Mouse (Mus musculus): ENCODE data around the gene Nqo2.
A peak's percentile ranks its signal among the peaks of the same experiment; 100 is the strongest.
"Not testable (repeated sequence)": the region's sequence is repeated elsewhere in the genome, so short reads cannot be mapped to it uniquely, and the experiment has no call there.

The Nqo2 gene

DNA sequence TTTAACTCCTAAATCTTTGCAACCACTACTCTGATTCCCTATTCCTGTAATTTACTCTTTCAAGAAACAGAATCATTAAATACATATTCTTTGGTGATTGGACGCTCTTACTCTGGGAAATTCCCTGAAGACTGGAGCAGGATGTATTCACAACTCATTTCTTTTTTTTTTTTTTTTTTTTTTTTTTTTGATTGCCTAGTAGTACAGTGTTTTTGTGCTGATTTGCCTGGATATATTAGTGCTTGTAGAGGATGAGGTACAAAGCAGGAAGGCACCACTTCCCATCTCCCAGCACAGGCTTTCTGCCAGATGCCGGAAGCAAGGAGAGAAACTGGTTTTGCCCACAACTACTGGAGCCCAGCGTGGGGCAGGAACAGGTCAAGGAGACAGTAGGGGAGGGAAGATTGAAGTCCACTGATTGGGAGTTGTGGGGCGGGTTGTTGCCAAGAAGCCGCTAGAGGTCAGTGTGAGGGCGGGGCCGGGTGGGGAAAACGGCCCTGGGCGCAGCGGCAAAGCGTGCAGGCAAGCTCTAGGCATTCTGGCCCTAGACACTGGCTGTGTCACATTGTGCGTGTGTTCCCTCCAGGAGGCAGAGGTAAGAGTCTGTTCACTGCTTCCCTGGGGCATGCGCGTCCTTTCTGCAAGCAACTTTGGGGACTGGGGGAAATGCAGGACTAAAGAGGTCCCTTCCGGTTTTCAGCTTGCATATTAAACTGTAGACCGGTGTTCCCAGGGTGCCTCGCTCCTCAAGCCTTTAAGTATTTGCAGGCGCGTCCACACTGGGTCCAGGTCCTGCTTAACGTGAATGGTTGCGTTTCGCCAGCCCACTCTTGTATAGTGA lies at the start of gene Nqo2:
Gene Nqo2, plus strand, starts transcription at position 482 of the 841 bp plus-strand sequence.
- DNase-seq (ENCODE audit: extremely low spot score, low read depth, low spot score) = peak; percentile 54

DNA sequence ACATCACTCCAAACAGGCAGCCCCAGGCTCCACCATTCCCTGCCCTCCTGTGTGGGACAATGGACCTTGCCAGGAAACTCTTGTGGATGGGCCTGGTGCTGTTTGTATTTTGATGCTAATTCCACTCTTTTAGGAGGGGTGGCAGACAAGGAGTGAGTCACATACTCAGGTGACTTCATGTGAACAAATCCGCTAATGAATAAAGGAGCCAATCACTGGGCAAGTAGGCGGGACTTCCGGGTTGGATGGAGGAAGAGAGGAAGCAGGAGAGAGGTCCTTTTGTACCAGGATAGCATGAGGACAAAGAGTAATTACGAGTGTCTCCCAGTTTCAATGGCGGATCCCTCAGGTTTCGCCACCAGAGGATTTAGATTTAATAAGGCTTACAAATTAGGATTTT lies 43.4 kb upstream of the Nqo2 start:
- no peak for DNase-seq (ENCODE audit: extremely low spot score, low read depth, low spot score)

GRCm38 (mm10) chr13:33921699-33922098 lies 42.8 kb upstream of the Nqo2 start:
- no peak for DNase-seq (ENCODE audit: extremely low spot score, low read depth, low spot score)

- DNase-seq (ENCODE audit: extremely low spot score, low read depth, low spot score) = no peak
Observed at GRCm38 (mm10) chr13:33930281-33930680, 34.2 kb upstream of the Nqo2 start.

GRCm38 (mm10) chr13:33930912-33931311 lies 33.6 kb upstream of the Nqo2 start:
- no peak for DNase-seq (ENCODE audit: extremely low spot score, low read depth, low spot score)

GRCm38 (mm10) chr13:33934743-33935142 lies 29.7 kb upstream of the Nqo2 start:
- DNase-seq (ENCODE audit: extremely low spot score, low read depth, low spot score) = no peak

GRCm38 (mm10) chr13:33935465-33936181 lies 28.9 kb upstream of the Nqo2 start:
- DNase-seq (ENCODE audit: extremely low spot score, low read depth, low spot score) = no peak

DNA sequence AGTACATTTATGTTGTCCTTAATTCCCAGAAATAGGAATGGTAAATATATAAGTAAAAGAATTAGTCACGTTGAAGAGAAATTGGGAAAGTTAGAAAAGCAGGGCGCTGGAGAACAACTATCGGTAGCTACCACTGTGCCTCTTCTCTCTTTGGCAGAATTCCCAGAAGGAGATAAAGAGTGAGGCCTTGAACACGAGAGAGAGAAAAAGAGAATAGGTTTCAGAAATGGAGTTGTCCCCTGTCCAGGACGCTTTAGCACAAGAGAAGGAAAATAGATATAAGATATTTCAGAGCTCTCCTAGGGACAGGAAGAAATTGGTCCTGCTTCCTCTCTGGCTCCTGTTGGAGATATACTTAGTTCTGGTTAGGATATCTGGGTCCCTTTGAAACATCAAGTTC lies 27.3 kb upstream of the Nqo2 start:
- no peak for DNase-seq (ENCODE audit: extremely low spot score, low read depth, low spot score)

GRCm38 (mm10) chr13:33937587-33937986 lies 26.9 kb upstream of the Nqo2 start:
- not testable (repeated sequence) for DNase-seq (ENCODE audit: extremely low spot score, low read depth, low spot score)

DNA sequence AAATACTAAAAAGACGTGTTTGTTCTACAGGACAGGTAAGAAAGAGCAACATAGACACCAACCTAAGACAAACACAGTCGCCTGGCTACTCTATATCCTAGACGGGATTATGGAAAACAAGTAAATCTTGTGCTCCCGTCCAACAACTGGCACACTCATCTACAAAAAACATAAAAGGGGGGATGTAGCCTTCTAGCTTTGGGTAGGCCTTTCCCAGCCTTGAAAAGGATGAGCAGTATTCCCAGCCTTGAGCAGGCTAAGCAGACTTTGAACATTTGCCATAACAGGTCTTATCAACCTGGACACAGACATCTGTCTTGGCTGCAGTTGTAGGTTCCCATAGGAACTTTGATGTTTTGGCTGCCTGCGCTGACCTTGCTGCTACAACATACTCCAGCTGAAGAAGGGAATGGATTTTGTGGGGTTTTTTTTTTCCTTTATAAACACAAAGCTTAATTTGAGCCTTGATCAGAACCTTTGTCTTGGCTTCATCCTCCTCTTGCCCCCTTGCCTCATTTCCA lies 23.1 kb upstream of the Nqo2 start:
- no peak for DNase-seq (ENCODE audit: extremely low spot score, low read depth, low spot score)

GRCm38 (mm10) chr13:33942212-33942779 lies 22.2 kb upstream of the Nqo2 start:
- DNase-seq (ENCODE audit: extremely low spot score, low read depth, low spot score) = no peak

DNA sequence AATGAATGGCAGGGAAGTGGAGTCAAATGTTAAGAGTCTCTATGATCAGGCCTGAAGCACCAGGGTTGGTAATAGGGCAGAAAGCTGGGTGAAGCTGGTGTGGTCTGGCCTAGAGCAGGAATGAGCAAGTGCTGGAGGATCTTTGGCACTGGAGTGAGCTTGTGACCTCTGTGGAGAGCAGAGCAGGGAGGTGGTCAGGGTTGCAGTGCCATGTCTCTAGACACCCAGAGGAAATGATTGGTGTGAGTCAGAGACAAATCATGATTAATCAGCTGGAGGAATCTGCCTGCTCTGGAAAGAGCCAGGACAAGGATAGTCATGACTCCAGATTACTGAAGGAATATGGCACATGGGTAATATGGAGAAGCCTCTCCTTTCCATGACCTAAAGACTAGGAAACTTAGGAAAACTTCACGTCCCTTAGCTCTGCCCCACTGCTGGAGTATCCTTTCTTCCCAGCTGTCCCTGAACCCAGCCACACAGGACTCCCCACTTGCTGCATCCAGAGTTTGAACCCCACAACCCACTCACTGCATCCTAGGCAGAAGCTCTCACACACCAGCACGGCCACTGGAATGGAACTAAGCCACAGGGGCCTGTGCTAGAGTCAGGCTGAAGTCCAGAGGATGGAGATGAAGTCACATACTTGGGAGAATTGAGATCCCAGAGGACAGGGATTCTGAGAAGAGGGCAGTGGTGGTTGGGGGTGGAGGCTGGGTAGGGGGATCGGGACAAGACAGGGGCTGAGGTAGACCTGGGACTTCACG lies 13.0 kb upstream of the Nqo2 start:
- no peak for DNase-seq (ENCODE audit: extremely low spot score, low read depth, low spot score)

- DNase-seq (ENCODE audit: extremely low spot score, low read depth, low spot score) = no peak
Observed at GRCm38 (mm10) chr13:33952075-33952449, 12.4 kb upstream of the Nqo2 start.

DNA sequence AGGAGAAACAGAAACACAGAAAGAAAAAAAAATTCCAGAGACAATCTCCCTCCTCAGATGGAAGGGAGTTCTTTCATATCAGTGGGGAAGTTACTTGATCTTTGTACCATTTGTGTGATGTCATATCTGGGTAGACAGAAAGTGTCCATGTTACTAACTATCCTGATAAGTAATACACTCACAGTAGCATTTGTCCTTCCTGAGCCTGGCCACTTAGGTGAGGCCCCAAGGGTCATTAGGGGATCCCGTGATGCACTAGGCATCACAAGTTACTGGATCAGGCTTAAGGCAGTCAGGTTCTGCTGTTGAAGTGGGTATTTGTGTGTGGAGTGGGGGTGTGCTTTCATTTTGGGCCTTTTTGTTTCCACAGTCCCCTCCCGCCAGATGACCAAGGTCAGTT lies 11.5 kb upstream of the Nqo2 start:
- no peak for DNase-seq (ENCODE audit: extremely low spot score, low read depth, low spot score)

- peak; percentile 37 for DNase-seq (ENCODE audit: extremely low spot score, low read depth, low spot score)
Observed at GRCm38 (mm10) chr13:33956571-33957421, 7.7 kb upstream of the Nqo2 start.

- no peak for DNase-seq (ENCODE audit: extremely low spot score, low read depth, low spot score)
Observed at GRCm38 (mm10) chr13:33959771-33960170, 4.7 kb upstream of the Nqo2 start.

DNA sequence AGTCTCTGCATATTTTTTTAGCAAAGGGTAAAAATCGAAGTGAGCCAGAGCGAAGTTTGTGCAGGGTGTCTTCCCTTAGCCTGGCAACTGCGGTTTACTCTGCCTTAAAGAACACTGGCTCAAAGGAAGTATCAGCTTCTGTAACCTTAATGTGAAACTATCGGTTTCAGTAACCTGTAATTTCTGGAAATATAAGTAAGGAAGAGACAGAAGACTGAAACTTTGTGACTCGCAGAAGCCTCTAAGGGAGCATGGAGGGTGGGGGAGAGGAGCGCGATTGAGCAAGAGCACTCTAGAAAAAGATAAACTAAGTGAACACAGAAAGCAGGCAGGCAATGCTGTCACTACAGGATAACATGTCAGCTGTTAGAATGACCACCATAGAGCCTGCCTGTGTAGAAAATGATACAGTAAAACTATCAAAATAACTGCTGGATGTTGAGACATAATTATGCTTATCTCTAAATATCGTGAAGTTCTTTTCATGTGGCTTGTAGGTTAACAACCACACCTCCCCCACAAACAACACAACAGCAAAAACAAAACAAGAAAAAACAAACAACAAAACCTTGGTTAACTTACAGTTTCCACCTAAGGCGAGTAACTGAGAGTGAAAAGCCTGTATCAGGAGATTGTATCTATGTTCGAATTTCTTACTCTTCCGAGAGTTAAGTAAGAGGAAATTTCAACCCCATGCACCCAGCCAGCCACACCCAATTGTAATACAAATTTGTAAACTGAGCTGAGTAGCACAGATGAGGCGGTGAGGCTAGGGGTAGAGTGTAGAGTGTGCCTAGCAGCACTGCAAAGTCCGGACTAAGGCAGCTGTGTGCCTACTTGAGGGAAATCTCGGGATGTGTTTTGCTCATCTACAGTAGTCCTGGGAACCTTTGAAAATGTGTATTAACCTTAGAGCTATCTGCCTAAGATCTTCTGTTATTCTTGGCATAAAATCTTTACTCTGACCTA lies 853 bp downstream of the Nqo2 start:
- peak; percentile 18 for DNase-seq (ENCODE audit: extremely low spot score, low read depth, low spot score)

DNA sequence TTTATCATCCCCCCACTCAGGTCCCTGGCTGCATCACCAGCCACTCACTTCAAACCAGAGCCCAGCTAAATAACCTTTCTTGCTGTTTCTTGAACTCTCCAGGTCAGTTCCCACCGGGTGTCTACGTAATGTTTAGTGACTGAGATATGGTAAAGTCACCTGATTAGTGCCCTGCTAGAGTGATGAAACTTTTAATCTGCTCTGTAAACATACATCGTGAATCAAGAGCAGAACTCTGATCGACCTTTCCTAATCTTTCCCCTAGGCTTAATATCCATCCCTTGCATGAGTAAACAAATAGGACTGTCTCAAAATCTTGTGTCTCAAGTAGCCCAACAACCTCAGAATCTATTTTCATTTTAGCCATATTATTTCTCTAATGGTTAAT lies 1.5 kb downstream of the Nqo2 start:
- DNase-seq (ENCODE audit: extremely low spot score, low read depth, low spot score) = no peak

- no peak for DNase-seq (ENCODE audit: extremely low spot score, low read depth, low spot score)
Observed at GRCm38 (mm10) chr13:33966574-33966973, 2.1 kb downstream of the Nqo2 start.
